Comparison of ENCODE assay signal across 24 mouse cellular contexts in the genomic region with DNA sequence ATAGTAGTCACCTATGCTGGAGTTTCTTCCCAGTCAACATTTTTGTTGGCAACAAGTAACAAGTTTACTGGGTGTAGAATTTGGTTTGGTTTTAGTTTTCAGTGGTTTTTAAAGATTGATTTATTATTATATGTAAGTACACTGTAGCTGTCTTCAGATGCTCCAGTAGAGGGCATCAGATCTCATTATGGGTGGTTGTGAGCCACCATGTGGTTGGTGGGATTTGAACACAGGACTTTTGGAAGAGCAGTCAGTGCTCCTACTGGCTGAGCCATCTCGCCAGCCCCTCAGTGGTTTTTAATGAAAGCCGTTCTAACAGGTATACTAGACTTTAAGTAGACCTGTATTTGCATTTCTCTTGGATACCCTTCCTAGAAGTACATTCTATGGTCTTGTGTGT. TPM values are rescaled to one million over a fixed set of nuclear protein-coding genes. Genes with fewer than 3 reads are reported as not detected.
DNase-seq lines count a peak whose midpoint lies in the region; ATAC-seq and TF ChIP-seq lines count a peak whose summit lies in the region.
"Had no signal": no experiment of that assay in that cellular context is flagged by ENCODE, and none has a peak within 500 bp of the region (broad histone marks: within the 10 kb centered on the region; RNA-seq: fewer than 3 reads in every experiment).

No protein-coding gene starts in this region.

- H3K27ac ChIP-seq in hindbrain, postnatal 0 days, result no peak overlapping the region
- no peak overlapping the region for H3K27ac ChIP-seq in hindbrain, embryonic 10.5 days
- no peak overlapping the region for H3K27ac ChIP-seq in liver, postnatal 0 days (ENCODE audit: low read depth)
- H3K27ac ChIP-seq in liver, embryonic 12.5 days, result no peak overlapping the region
- no peak overlapping the region for H3K27ac ChIP-seq in MEL (ENCODE audit: control insufficient read depth, low read depth, low read length)
- H3K27ac ChIP-seq: embryonic facial prominence, embryonic 10.5 days; hindbrain, embryonic 15.5 days; limb, embryonic 15.5 days; midbrain, embryonic 12.5 days had no signal

- TF ChIP-seq CTCF in hindbrain, postnatal 0 days (IDR thresholded peaks at IDR 0.05; ENCODE audit: low read depth), result peak; percentile 29; the same call in 1 of the 2 replicates
- TF ChIP-seq CTCF in liver, postnatal 0 days (IDR thresholded peaks at IDR 0.05; ENCODE audit: low read depth), result peak; percentile 41
- TF ChIP-seq CTCF in MEL (IDR thresholded peaks at IDR 0.05 in 2 of 3, conservative IDR thresholded peaks at IDR 0.05 in 1 of 3; ENCODE audit: control insufficient read depth in 1 of 3, insufficient read depth in 1 of 3, low read depth in 2 of 3, low read length in 3 of 3, poor library complexity in 1 of 3, severe bottlenecking in 1 of 3), result peak; percentile 11 to 54 (median 22); a peak in 3 of 6 replicates

- TF ChIP-seq EP300 in liver, postnatal 0 days (IDR thresholded peaks at IDR 0.05; ENCODE audit: low read depth), result no peak
- TF ChIP-seq EP300 in MEL (IDR thresholded peaks at IDR 0.05; ENCODE audit: low read depth in 1 of 2, low read length in 2 of 2), result no peak

- no peak overlapping the region for H3K9ac ChIP-seq in hindbrain, postnatal 0 days (replicated peaks; ENCODE audit: low read length)
- no peak overlapping the region for H3K9ac ChIP-seq in liver, postnatal 0 days (replicated peaks)
- no peak overlapping the region for H3K9ac ChIP-seq in liver, embryonic 12.5 days
- no peak overlapping the region for H3K9ac ChIP-seq in MEL (ENCODE audit: control insufficient read depth, low read depth, low read length, poor library complexity, severe bottlenecking)
- H3K9ac ChIP-seq: hindbrain, embryonic 15.5 days; limb, embryonic 15.5 days; midbrain, embryonic 12.5 days had no signal

- no peaks in the 10 kb centered on the region for H3K36me3 ChIP-seq in hindbrain, postnatal 0 days (ENCODE audit: insufficient read depth, low read length)
- peaks cover 5% of the 10 kb centered on the region; the same call in 1 of the 2 replicates for H3K36me3 ChIP-seq in hindbrain, embryonic 10.5 days
- no peaks in the 10 kb centered on the region for H3K36me3 ChIP-seq in liver, postnatal 0 days (replicated peaks; ENCODE audit: insufficient read depth, low read length)
- H3K36me3 ChIP-seq in liver, embryonic 12.5 days, result no peaks in the 10 kb centered on the region
- H3K36me3 ChIP-seq in MEL (ENCODE audit: control insufficient read depth in 1 of 2, insufficient read depth in 2 of 2, low read length in 2 of 2), result peaks cover 0 to 21% of the 10 kb centered on the region in 2 experiments; a peak in 2 of 4 replicates
- H3K36me3 ChIP-seq: hindbrain, embryonic 15.5 days; limb, embryonic 15.5 days had no signal

- no peaks in the 10 kb centered on the region for H3K9me3 ChIP-seq in hindbrain, postnatal 0 days (ENCODE audit: low read length)
- no peaks in the 10 kb centered on the region for H3K9me3 ChIP-seq in hindbrain, embryonic 10.5 days
- H3K9me3 ChIP-seq in liver, postnatal 0 days (ENCODE audit: low read length), result no peaks in the 10 kb centered on the region
- no peaks in the 10 kb centered on the region for H3K9me3 ChIP-seq in liver, embryonic 12.5 days (replicated peaks)
- H3K9me3 ChIP-seq in MEL (replicated peaks; ENCODE audit: insufficient read depth, low read length), result no peaks in the 10 kb centered on the region
- H3K9me3 ChIP-seq: embryonic facial prominence, embryonic 10.5 days; hindbrain, embryonic 15.5 days; limb, embryonic 15.5 days; midbrain, embryonic 12.5 days had no signal

- H3K79me2 ChIP-seq in MEL (ENCODE audit: control insufficient read depth, insufficient read depth, low read length, poor library complexity), result peaks cover 3% of the 10 kb centered on the region; the same call in 1 of the 2 replicates

- H3K4me3 ChIP-seq in hindbrain, postnatal 0 days (ENCODE audit: low read length), result no peak overlapping the region
- no peak overlapping the region for H3K4me3 ChIP-seq in hindbrain, embryonic 10.5 days
- H3K4me3 ChIP-seq in liver, postnatal 0 days (ENCODE audit: low read depth, low read length), result no peak overlapping the region
- H3K4me3 ChIP-seq in liver, embryonic 12.5 days, result no peak overlapping the region
- no peak overlapping the region for H3K4me3 ChIP-seq in MEL (ENCODE audit: control insufficient read depth in 1 of 2, insufficient read depth in 1 of 2, low read depth in 2 of 2, low read length in 2 of 2)
- H3K4me3 ChIP-seq: embryonic facial prominence, embryonic 10.5 days; hindbrain, embryonic 15.5 days; limb, embryonic 15.5 days; midbrain, embryonic 12.5 days had no signal

- TF ChIP-seq POLR2A in MEL (IDR thresholded peaks at IDR 0.05; ENCODE audit: control insufficient read depth in 1 of 2, insufficient read depth in 1 of 2, low read depth in 1 of 2, low read length in 2 of 2, poor library complexity in 1 of 2), result no peak

- no peaks in the 10 kb centered on the region for H3K27me3 ChIP-seq in hindbrain, postnatal 0 days (ENCODE audit: insufficient read depth, low read length)
- no peaks in the 10 kb centered on the region for H3K27me3 ChIP-seq in hindbrain, embryonic 10.5 days (ENCODE audit: insufficient read depth, poor library complexity, severe bottlenecking)
- H3K27me3 ChIP-seq in liver, postnatal 0 days (ENCODE audit: insufficient read depth, low read length), result no peaks in the 10 kb centered on the region
- no peaks in the 10 kb centered on the region for H3K27me3 ChIP-seq in liver, embryonic 12.5 days (replicated peaks)
- no peaks in the 10 kb centered on the region for H3K27me3 ChIP-seq in MEL (ENCODE audit: control insufficient read depth in 1 of 2, insufficient read depth in 2 of 2, low read length in 2 of 2)
- H3K27me3 ChIP-seq: hindbrain, embryonic 15.5 days; limb, embryonic 15.5 days; midbrain, embryonic 12.5 days had no signal

- DNase-seq in hindbrain, postnatal 0 days (ENCODE audit: low spot score), result no peak
- DNase-seq in hindbrain, embryonic 10.5 days (ENCODE audit: low spot score), result no peak
- DNase-seq in liver, postnatal 0 days, result no peak
- DNase-seq in MEL (ENCODE audit: low read depth, low spot score), result no peak
- no peak for DNase-seq in adrenal gland, adult (ENCODE audit: inconsistent age in 2 of 2, low spot score in 1 of 2)
- DNase-seq in heart, postnatal 4 days, result no peak
- DNase-seq: adrenal gland, adult 2 months; cerebellum, adult 11-12 months; cerebellum, postnatal 10 days; gastrocnemius, postnatal 36 days; heart, postnatal 36 days; kidney, adult 2 months; kidney, postnatal 36 days; layer of hippocampus, adult 9-11 months; left cerebral cortex, postnatal 4 days; lung, adult 18-20 months; right cerebral cortex, postnatal 14 days; spleen, adult 18-20 months had no signal

- no peak overlapping the region for H3K4me2 ChIP-seq in hindbrain, postnatal 0 days (ENCODE audit: low read depth, low read length)
- no peak overlapping the region for H3K4me2 ChIP-seq in liver, postnatal 0 days (ENCODE audit: low read depth, low read length)
- no peak overlapping the region for H3K4me2 ChIP-seq in liver, embryonic 12.5 days
- H3K4me2 ChIP-seq: hindbrain, embryonic 15.5 days; limb, embryonic 15.5 days; midbrain, embryonic 12.5 days had no signal

- H3K4me1 ChIP-seq in hindbrain, postnatal 0 days (ENCODE audit: insufficient read depth, low read length), result no peaks in the 10 kb centered on the region; the same call in 1 of the 2 replicates
- peaks cover 27% of the 10 kb centered on the region for H3K4me1 ChIP-seq in hindbrain, embryonic 10.5 days (replicated peaks)
- H3K4me1 ChIP-seq in liver, postnatal 0 days (ENCODE audit: insufficient read depth), result peaks cover 15% of the 10 kb centered on the region
- H3K4me1 ChIP-seq in liver, embryonic 12.5 days, result peaks cover 30% of the 10 kb centered on the region
- peaks cover 2 to 20% of the 10 kb centered on the region in 2 experiments; a peak in 3 of 4 replicates for H3K4me1 ChIP-seq in MEL (ENCODE audit: control insufficient read depth in 1 of 2, insufficient read depth in 2 of 2, low read length in 2 of 2)

- ATAC-seq in hindbrain, postnatal 0 days, result no peak
- no peak for ATAC-seq in liver, postnatal 0 days
- ATAC-seq in liver, embryonic 12.5 days, result no peak
- ATAC-seq: forebrain, embryonic 16.5 days had no signal

- WGBS in hindbrain, postnatal 0 days, result 85% methylated on average over 2 of the region's 2 CpGs
- 90% methylated on average over 2 of the region's 2 CpGs for WGBS in hindbrain, embryonic 10.5 days
- 78% methylated on average over 2 of the region's 2 CpGs for WGBS in liver, postnatal 0 days (ENCODE audit: insufficient replicate concordance)
- WGBS in liver, embryonic 12.5 days (ENCODE audit: insufficient replicate concordance), result 78% methylated on average over 2 of the region's 2 CpGs

- no peak for TF ChIP-seq RAD21 in MEL (IDR thresholded peaks at IDR 0.05; ENCODE audit: low read depth, low read length)

RNA-seq across cellular contexts. Expression of a gene that starts 1.7 kb away (rescaled TPM):
- 30.3 and 30.6 TPM in 2 replicates for total RNA-seq in hindbrain, postnatal 0 days (2014; rRNA removed)
- polyA plus RNA-seq in hindbrain, postnatal 0 days (2015; fragmentation: Nextera tagmentation; extraction: Ambion mirVana), result 6.5 TPM in 2 replicates
- 5.2 and 6.0 TPM in 2 replicates for polyA plus RNA-seq in hindbrain, embryonic 10.5 days (2016; fragmentation: Nextera tagmentation; extraction: Ambion mirVana)
- polyA plus RNA-seq in liver, postnatal 0 days (2015; fragmentation: Nextera tagmentation; extraction: Ambion mirVana), result 1.1 and 1.2 TPM in 2 replicates
- polyA plus RNA-seq in liver, embryonic 12.5 days (2016; fragmentation: Nextera tagmentation; extraction: Ambion mirVana), result 1.2 and 1.7 TPM in 2 replicates
- 2.5 and 3.8 TPM in 2 replicates for total RNA-seq in MEL (2012; rRNA removed)
- polyA plus RNA-seq in MEL (2012; ENCODE audit: insufficient read depth in 1 of 2, insufficient read length in 2 of 2, low read depth in 1 of 2, low replicate concordance in 2 of 2, missing spikeins in 1 of 2), result 1 to 10 TPM in 1 of 2 experiments, not detected in 1; 6.0 TPM
- 1 to 10 TPM; 6.0 to 6.1 TPM for total RNA-seq in heart, postnatal 4 days (2021)

RNA-seq across cellular contexts. Expression of a gene that starts 18.2 kb away (rescaled TPM):
- total RNA-seq in hindbrain, postnatal 0 days (2014; rRNA removed), result 15.8 and 18.7 TPM in 2 replicates
- 6.9 and 7.2 TPM in 2 replicates for polyA plus RNA-seq in hindbrain, postnatal 0 days (2015; fragmentation: Nextera tagmentation; extraction: Ambion mirVana)
- polyA plus RNA-seq in hindbrain, embryonic 10.5 days (2016; fragmentation: Nextera tagmentation; extraction: Ambion mirVana), result 6.5 and 8.4 TPM in 2 replicates
- polyA plus RNA-seq in liver, postnatal 0 days (2015; fragmentation: Nextera tagmentation; extraction: Ambion mirVana), result 4.4 and 5.6 TPM in 2 replicates
- polyA plus RNA-seq in liver, embryonic 12.5 days (2016; fragmentation: Nextera tagmentation; extraction: Ambion mirVana), result 6.1 and 6.8 TPM in 2 replicates
- 16.0 and 17.3 TPM in 2 replicates for total RNA-seq in MEL (2012; rRNA removed)
- polyA plus RNA-seq in MEL (2012; ENCODE audit: insufficient read depth in 1 of 2, insufficient read length in 2 of 2, low read depth in 1 of 2, low replicate concordance in 2 of 2, missing spikeins in 1 of 2), result 10 to 100 TPM in 1 of 2 experiments, not detected in 1; 22.3 TPM
- total RNA-seq in heart, postnatal 4 days (2021), result 10 to 100 TPM; 44.0 to 47.2 TPM

RNA-seq across cellular contexts. Expression of a gene that starts 59.3 kb away (rescaled TPM):
- total RNA-seq in hindbrain, postnatal 0 days (2014; rRNA removed), result 1.7 and 2.2 TPM in 2 replicates
- 0.94 and 1.1 TPM in 2 replicates for polyA plus RNA-seq in hindbrain, postnatal 0 days (2015; fragmentation: Nextera tagmentation; extraction: Ambion mirVana)
- polyA plus RNA-seq in hindbrain, embryonic 10.5 days (2016; fragmentation: Nextera tagmentation; extraction: Ambion mirVana), result 9.6 and 11.9 TPM in 2 replicates
- 7.0 and 7.3 TPM in 2 replicates for polyA plus RNA-seq in liver, postnatal 0 days (2015; fragmentation: Nextera tagmentation; extraction: Ambion mirVana)
- polyA plus RNA-seq in liver, embryonic 12.5 days (2016; fragmentation: Nextera tagmentation; extraction: Ambion mirVana), result 1.8 and 2.1 TPM in 2 replicates
- 8.4 and 9.1 TPM in 2 replicates for total RNA-seq in MEL (2012; rRNA removed)
- polyA plus RNA-seq in MEL (2012; ENCODE audit: insufficient read depth in 1 of 2, insufficient read length in 2 of 2, low read depth in 1 of 2, low replicate concordance in 2 of 2, missing spikeins in 1 of 2), result 10 to 100 TPM in 1 of 2 experiments, not detected in 1; 13.5 TPM
- total RNA-seq in heart, postnatal 4 days (2021), result 1 to 10 TPM; 1.9 to 2.0 TPM
